Mouse (Mus musculus) erythroblast, embryonic 14.5 days (primary cell): ENCODE results near the gene Gm36176. TPM values are rescaled to one million over a fixed set of nuclear protein-coding genes. Genes with fewer than 3 reads are reported as not detected.
"Not testable (repeated sequence)": the region's sequence is repeated elsewhere in the genome, so short reads cannot be mapped to it uniquely, and the experiment has no call there.

Experiments used
- H3K27me3 ChIP-seq: 2 replicates; pipeline ENCODE4 v1.6.1; 2012; ENCODE audit warnings: inconsistent platforms; ENCODE audit not compliant: control insufficient read depth
- H3K36me3 ChIP-seq: 2 replicates; pipeline ENCODE4 v1.6.1; 2012; ENCODE audit warnings: mild to moderate bottlenecking, inconsistent platforms; ENCODE audit not compliant: control insufficient read depth
- H3K4me1 ChIP-seq: 2 replicates; pipeline ENCODE4 v1.6.1; 2012; ENCODE audit warnings: inconsistent platforms; ENCODE audit not compliant: control insufficient read depth
- H3K4me3 ChIP-seq: replicated peaks from 2 replicates; pipeline ENCODE3; 2012; ENCODE audit warnings: moderate library complexity, mild to moderate bottlenecking, inconsistent platforms
- H3K9me3 ChIP-seq: 2 replicates; pipeline ENCODE4 v1.6.1; 2012; ENCODE audit warnings: low read length, inconsistent platforms, mixed read lengths; ENCODE audit not compliant: control insufficient read depth
- GATA1 ChIP-seq: IDR thresholded peaks from 2 replicates; pipeline ENCODE4 v1.6.1; 2012; ENCODE audit warnings: low read length, inconsistent platforms, mixed read lengths
- TAL1 ChIP-seq: IDR thresholded peaks from 3 replicates; pipeline ENCODE4 v1.6.1; 2012; ENCODE audit warnings: low read length, inconsistent platforms, mixed read lengths
- polyA plus RNA-seq: library from polyadenylated mRNA; stranded (reverse); fragments of >175 nt; gene quantifications from 2 replicates; pipeline ENCODE4 v1.2.3, GENCODE M21; 2012

The Gm36176 gene
- polyA plus RNA-seq, result not detected in 2 replicates

DNA sequence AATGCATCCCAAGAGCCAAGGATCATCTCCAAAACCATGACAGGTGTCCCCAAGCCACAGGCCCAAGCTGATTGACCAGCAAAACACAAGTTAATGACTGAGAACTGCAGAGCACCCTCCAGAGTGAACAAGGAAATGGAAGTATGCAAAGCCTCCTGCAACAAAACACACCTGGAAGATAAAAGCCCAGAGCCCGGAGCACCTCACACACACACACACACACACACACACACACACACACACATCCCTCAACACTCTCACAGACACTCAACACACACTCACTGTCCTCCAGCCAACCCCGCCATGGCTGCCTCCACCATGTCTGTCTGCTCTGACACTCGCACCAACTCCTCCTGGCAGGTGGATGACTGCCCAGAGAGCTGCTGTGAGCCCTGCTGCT is at the start of gene Gm36176:
Gm36176 (plus strand) TSS at position 301 of the 400 bp plus-strand sequence.
- no peaks in the 10 kb centered on the region; the same call in 1 of the 2 replicates for H3K9me3 ChIP-seq
- no peak within 1 kb of the TSS for H3K4me3 ChIP-seq
- TF ChIP-seq TAL1 (no peak), GATA1 (no peak)
- H3K4me1 ChIP-seq, result no peaks in the 10 kb centered on the region
- no peaks in the 10 kb centered on the region for H3K36me3 ChIP-seq
- no peaks in the 10 kb centered on the region for H3K27me3 ChIP-seq

DNA sequence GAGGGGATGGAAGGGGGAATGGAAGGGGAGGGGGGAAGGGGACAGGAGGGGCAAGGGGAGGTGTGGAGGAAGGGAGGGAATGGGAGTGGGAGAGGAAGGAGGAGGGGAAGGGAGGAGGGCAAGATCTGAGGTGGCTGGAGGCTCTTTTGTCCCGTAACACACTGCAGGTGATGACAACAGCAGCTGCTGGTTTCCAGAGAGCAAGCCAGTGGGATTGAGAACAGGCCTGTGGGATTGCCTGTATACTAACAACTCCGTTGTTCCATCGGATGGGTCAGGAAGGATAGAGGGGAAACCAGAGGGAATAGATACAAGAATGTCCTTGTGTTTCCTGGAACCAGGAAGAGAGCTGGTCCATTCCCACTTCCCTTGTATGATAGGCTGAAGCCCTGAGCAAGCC is 48.9 kb upstream of the Gm36176 start:
- H3K4me1 ChIP-seq, result no peaks in the 10 kb centered on the region
- H3K27me3 ChIP-seq, result no peaks in the 10 kb centered on the region
- no peaks in the 10 kb centered on the region for H3K36me3 ChIP-seq
- no peak overlapping the region for H3K4me3 ChIP-seq
- no peak for TF ChIP-seq GATA1
- no peaks in the 10 kb centered on the region for H3K9me3 ChIP-seq

DNA sequence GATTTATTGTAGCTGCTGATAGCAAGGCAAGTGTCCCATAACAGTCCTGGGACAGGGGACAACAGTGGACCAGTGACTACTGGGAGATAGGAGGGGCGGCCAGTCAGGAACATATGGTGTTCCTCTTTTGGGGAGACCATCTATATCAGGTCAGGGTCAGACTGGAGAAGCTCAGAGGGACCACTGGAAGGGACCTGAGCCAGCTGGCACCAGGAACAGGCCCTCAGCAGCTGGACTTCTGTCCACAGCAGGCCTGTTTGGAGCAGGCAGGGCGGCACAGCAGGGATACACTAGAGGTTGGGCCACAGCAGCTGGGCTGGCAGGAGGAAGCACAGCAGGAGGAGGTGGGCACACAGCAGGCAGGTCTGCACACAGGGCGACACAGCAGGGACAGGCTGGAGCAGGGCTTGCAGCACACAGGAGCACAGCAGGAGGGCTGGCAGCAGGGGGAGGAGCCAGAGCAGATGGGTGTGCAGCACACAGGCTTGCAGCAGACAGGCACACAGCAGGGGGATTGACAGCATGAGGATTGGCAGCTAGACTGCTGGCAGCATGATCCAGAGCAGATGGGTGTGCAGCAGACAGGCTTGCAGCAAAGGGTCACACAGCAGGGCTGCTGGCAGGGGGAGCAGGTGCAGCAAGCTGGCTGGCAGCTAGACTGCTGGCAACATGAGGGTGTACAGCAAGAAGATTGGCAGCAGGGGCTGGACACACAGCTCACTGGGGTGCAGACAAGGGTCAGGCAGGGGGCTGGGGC is 48.3 kb upstream of the Gm36176 start:
- not testable (repeated sequence) for H3K4me1 ChIP-seq, H3K4me3 ChIP-seq, H3K36me3 ChIP-seq, H3K9me3 ChIP-seq, H3K27me3 ChIP-seq

DNA sequence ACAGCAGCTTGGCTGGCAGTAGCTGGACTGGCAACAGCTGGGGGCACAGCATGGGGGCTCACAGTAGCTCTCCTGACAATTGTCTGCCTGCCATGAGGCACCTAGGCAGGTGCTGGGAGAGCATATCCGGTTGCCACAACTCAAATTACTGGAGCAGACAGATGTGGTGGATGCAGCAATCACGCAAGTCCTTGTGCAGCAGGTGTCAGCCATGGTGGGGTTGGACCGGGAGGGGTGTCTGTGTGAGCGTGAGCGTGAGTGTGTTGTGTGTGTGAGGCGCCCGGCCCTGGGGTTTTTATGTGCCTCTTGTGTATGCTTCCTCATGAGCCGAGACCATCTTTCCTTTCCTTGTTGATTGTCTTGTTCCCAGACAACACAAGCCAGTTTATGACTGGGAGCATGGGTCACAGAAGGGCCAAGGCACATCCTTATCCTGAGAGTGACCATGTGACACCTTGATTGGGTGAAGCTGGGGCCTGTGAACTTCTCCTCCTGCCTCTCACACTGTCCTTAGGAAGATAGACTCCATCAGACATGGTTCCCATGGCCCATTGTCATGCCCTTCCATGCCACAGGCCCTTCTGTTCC is 47.6 kb upstream of the Gm36176 start, which contains the start of gene Gm19668:
Gm19668 (minus strand) TSS at position 213 of the 588 bp plus-strand sequence.
- no peaks in the 10 kb centered on the region for H3K9me3 ChIP-seq
- no peak for TF ChIP-seq GATA1
- TF ChIP-seq TAL1, result no peak
- H3K4me3 ChIP-seq, result no peak within 1 kb of the TSS

DNA sequence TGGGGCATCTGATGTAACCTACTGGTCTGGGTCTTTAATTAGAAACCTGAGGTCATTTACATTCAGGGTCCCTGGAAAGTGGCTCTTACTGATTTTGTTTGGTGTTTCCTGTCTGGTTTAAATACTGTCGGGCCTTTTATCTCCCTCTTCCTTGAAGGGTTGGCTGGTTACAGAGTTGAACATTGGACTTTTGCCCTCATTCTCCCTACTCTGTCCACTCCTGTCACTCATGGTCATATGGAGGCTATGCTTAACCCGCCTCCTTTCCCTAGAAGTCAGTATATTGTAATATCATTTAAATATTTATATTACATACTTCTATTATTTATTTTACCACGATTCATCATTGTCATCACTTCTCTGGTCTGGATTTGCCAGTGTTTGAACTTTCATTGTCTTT is 42.5 kb upstream of the Gm36176 start:
- H3K4me3 ChIP-seq, result no peak overlapping the region
- no peaks in the 10 kb centered on the region; the same call in 1 of the 2 replicates for H3K9me3 ChIP-seq
- H3K36me3 ChIP-seq, result no peaks in the 10 kb centered on the region
- no peak for TF ChIP-seq GATA1
- TF ChIP-seq TAL1, result no peak
- H3K27me3 ChIP-seq, result no peaks in the 10 kb centered on the region
- H3K4me1 ChIP-seq, result no peaks in the 10 kb centered on the region

More for the DNA sequence above, 47.6 kb upstream of the Gm36176 start, which contains the start of gene Gm19668:
- Histone ChIP-seq H3K4me1 (no peaks in the 10 kb centered on the region), H3K27me3 (no peaks in the 10 kb centered on the region), H3K36me3 (no peaks in the 10 kb centered on the region)

DNA sequence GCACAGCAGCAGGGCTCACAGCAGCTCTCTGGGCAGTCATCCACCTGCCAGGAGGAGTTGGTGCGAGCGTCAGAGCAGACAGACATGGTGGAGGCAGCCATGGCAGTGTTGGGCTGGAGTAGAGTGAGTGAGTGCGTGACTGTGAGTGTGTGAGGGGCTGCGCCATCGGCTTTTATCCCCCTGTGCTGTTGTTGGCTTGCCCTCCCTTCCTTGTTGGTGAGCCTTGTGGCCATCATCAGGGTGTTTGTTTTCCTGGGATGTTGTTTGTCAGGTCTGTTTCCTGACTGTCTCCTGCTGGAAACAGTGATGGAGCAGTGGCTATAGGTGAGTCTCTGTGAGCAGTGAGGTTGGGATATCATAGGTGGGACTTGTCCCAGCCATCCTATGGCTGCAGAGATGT is 34.9 kb upstream of the Gm36176 start, which contains the start of gene Gm9507:
Gm9507 (minus strand) TSS at position 101 of the 400 bp plus-strand sequence.
- Histone ChIP-seq H3K9me3 (no peaks in the 10 kb centered on the region; the same call in 1 of the 2 replicates), H3K4me3 (no peak within 1 kb of the TSS), H3K27me3 (no peaks in the 10 kb centered on the region), H3K36me3 (no peaks in the 10 kb centered on the region), H3K4me1 (no peaks in the 10 kb centered on the region)
- TF ChIP-seq TAL1 (no peak), GATA1 (no peak)

DNA sequence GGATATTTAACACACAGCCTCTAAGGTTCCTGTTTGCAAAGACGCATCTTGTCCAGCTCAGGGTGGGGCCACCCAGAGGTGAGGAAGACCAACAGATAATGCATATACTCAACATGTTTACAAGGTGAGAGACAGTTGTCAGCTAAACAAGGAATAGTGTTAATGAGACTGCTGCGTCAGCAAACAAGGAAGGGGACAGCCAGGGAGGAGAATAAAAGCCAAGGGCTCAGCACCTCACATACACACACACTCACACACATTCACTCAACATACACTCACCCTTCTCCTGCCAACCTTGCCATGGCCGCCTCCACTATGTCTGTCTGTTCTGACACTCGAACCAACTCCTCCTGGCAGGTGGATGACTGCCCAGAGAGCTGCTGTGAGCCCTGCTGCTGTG is 32.2 kb upstream of the Gm36176 start, which contains the start of gene Gm2696:
Gm2696 (plus strand) TSS at position 301 of the 400 bp plus-strand sequence.
- Histone ChIP-seq H3K27me3 (no peaks in the 10 kb centered on the region), H3K9me3 (no peaks in the 10 kb centered on the region; the same call in 1 of the 2 replicates), H3K4me1 (no peaks in the 10 kb centered on the region), H3K36me3 (no peaks in the 10 kb centered on the region), H3K4me3 (no peak within 1 kb of the TSS)
- TF ChIP-seq GATA1, result no peak

DNA sequence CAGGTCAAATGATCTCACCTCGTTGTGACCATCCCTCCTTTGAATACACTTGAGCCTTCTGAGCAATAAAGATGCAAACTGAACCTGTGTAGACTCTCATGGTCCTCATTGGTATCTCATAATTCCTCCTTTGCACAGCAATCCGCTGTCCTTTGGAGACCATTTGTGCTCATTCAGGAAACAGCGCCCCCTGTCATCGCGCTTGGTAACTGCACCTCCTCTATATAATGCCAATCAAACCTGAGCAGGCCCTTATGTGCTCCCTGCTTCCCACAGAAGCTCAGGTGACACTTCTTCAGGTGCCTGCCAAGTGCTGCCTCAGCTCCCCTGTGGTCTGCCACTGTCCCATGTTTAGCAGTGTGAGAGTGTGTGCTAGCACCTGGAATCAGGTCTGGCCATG is 31.1 kb upstream of the Gm36176 start:
- Histone ChIP-seq H3K36me3 (no peaks in the 10 kb centered on the region), H3K4me1 (no peaks in the 10 kb centered on the region), H3K27me3 (no peaks in the 10 kb centered on the region), H3K9me3 (no peaks in the 10 kb centered on the region; the same call in 1 of the 2 replicates), H3K4me3 (no peak overlapping the region)
- TF ChIP-seq TAL1 (no peak), GATA1 (no peak)

DNA sequence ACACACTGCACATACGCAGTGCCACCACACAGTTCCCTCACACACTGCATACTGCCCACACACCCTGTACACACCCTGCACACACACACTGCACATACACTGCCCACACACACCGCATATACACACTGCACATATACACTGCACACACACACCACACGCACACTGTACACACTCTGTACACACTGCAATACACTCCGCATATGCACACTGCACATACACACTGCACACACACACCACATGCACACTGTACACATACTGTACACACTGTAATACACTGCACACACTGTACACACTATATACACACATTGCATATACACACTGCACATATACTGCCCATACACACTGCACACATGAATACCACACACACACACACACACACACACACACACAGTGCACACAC is 28.1 kb upstream of the Gm36176 start:
- Histone ChIP-seq H3K4me1 (no peaks in the 10 kb centered on the region), H3K9me3 (no peaks in the 10 kb centered on the region; the same call in 1 of the 2 replicates), H3K27me3 (no peaks in the 10 kb centered on the region), H3K36me3 (no peaks in the 10 kb centered on the region), H3K4me3 (no peak overlapping the region)
- no peak for TF ChIP-seq GATA1
- no peak for TF ChIP-seq TAL1
